Mouse (Mus musculus): ENCODE data around the gene Spaca4. TPM values are rescaled to one million over a fixed set of nuclear protein-coding genes. Genes with fewer than 3 reads are reported as not detected.

The Spaca4 gene
- polyA plus RNA-seq, 1 experiment from 2014 or later = not detected

DNA sequence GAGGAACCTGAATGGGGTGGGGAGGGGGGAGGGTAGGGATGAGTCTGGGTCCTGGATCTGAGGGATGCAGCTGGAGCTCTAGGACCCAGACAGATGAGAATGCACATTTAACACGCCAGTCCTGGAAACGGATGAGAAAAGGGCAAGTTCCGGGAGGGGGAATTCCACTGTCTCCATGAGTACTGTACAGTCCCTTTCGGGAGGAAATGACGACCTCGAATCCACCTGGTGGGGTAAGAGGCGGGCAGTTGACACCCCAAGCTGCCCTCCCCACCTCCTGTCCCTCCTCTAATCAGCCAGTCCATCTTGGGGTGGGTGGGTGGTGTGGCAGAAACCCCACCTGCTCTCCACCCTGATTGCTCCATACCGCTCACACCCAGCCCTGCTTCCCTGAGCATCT is 40.4 kb upstream of the Spaca4 start:
- Histone ChIP-seq H3K4me3 (replicated peaks; ENCODE audit: low read depth, low read length) (no peak overlapping the region), H3K36me3 (ENCODE audit: insufficient read depth, low read length) (no peaks in the 10 kb centered on the region), H3K27ac (no peak overlapping the region), H3K4me1 (replicated peaks; ENCODE audit: insufficient read depth, low read length) (no peaks in the 10 kb centered on the region; the same call in 1 of the 2 replicates), H3K27me3 (ENCODE audit: insufficient read depth, low read length) (no peaks in the 10 kb centered on the region), H3K9ac (ENCODE audit: low read depth, low read length) (no peak overlapping the region), H3K4me2 (ENCODE audit: low read length) (no peak overlapping the region), H3K9me3 (replicated peaks; ENCODE audit: low read length) (no peaks in the 10 kb centered on the region)
- ATAC-seq (replicated peaks; ENCODE audit: low FRiP score, low read depth) = 0 out of 2 replicates have a peak, but pooled peaks have one; percentile 36
- TF ChIP-seq CTCF (IDR thresholded peaks at IDR 0.05; ENCODE audit: low read depth) = no peak
- no peak for DNase-seq (ENCODE audit: low spot score)
- 51% methylated on average over 8 of the region's 8 CpGs for WGBS

DNA sequence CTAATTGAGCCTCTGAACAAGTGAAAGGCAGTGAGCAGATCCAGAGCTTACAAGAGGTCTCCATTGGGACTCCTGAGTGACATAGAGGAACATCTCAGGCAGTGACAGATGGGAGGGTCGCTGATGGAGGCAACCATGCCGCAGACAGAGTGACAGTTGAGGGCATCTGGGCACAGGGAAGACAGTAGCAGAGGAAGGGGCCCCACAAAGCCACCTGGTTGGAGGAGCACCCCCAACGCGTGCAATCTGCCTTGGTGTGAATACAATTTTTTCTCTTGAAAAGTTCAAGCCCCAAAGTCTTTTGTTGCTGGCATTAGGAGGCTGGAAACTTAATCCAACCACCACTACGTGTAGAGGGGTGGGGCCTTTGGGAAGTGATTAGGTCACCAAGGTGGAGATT is 34.5 kb upstream of the Spaca4 start:
- ATAC-seq (replicated peaks; ENCODE audit: low FRiP score, low read depth) (no peak), DNase-seq (ENCODE audit: low spot score) (no peak)
- Histone ChIP-seq H3K36me3 (ENCODE audit: insufficient read depth, low read length) (no peaks in the 10 kb centered on the region), H3K4me3 (replicated peaks; ENCODE audit: low read depth, low read length) (no peak overlapping the region), H3K9me3 (replicated peaks; ENCODE audit: low read length) (no peaks in the 10 kb centered on the region), H3K9ac (ENCODE audit: low read depth, low read length) (no peak overlapping the region), H3K27ac (no peak overlapping the region), H3K4me1 (replicated peaks; ENCODE audit: insufficient read depth, low read length) (peaks cover 5% of the 10 kb centered on the region; the same call in 1 of the 2 replicates), H3K4me2 (ENCODE audit: low read length) (no peak overlapping the region), H3K27me3 (ENCODE audit: insufficient read depth, low read length) (no peaks in the 10 kb centered on the region)
- TF ChIP-seq CTCF (IDR thresholded peaks at IDR 0.05; ENCODE audit: low read depth) = no peak
- 64% methylated on average over 5 of the region's 5 CpGs for WGBS

DNA sequence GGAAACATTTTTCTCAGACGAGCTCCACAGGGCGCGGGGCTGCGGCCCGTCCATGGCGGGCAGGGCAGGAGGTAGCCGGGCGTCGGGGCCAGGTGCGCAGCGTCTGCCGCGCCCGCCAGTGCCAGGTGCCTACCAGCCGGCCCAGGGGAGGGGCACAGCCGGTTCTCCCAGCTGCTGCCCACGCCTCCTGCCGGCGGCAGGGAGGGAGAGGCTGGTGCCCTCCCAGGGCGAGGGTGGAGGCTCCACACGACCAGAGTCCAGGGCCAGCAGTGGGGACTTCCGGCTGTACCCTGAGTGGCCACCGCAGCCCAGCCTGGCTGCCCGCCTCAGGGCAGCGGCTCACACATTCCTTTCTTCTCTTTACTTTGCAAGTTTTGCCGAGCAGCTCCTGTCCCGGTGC is 33.8 kb upstream of the Spaca4 start:
- 6% methylated on average over 24 of the region's 27 CpGs for WGBS
- Histone ChIP-seq H3K27me3 (ENCODE audit: insufficient read depth, low read length) (no peaks in the 10 kb centered on the region), H3K4me1 (replicated peaks; ENCODE audit: insufficient read depth, low read length) (peaks cover 5% of the 10 kb centered on the region; the same call in 1 of the 2 replicates), H3K27ac (no peak overlapping the region), H3K4me3 (replicated peaks; ENCODE audit: low read depth, low read length) (peak overlapping the region; percentile 11; the same call in 1 of the 2 replicates), H3K9me3 (replicated peaks; ENCODE audit: low read length) (no peaks in the 10 kb centered on the region), H3K9ac (ENCODE audit: low read depth, low read length) (0 out of 2 replicates have a peak overlapping the region, but pooled peaks have one; percentile 14), H3K4me2 (ENCODE audit: low read length) (peak overlapping the region; percentile 51), H3K36me3 (ENCODE audit: insufficient read depth, low read length) (no peaks in the 10 kb centered on the region)
- DNase-seq (ENCODE audit: low spot score) = peak; percentile 40
- ATAC-seq (replicated peaks; ENCODE audit: low FRiP score, low read depth) = peak; percentile 90
- TF ChIP-seq CTCF (IDR thresholded peaks at IDR 0.05; ENCODE audit: low read depth) = peak; percentile 50; the same call in 1 of the 2 replicates

DNA sequence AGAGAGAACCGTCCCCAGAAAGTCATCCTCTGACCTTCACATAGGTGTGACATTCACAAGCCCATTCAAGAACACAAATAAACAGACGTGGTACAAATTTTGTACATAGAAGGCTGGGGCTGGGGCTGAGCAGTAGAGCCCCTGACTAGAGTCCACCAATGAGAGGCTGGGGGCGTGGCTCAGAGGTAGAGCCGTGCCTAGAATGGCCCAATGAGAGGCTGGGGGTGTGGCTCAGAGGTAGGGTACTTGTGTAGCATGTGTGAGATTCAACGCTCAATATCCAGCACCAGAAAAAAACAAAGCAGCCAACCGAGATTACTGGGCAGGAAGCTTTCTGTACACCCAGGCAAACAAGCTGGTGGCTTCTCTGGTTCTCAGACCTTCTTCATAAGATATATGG is 30.1 kb upstream of the Spaca4 start:
- Histone ChIP-seq H3K36me3 (ENCODE audit: insufficient read depth, low read length) (no peaks in the 10 kb centered on the region), H3K4me3 (replicated peaks; ENCODE audit: low read depth, low read length) (no peak overlapping the region), H3K27me3 (ENCODE audit: insufficient read depth, low read length) (no peaks in the 10 kb centered on the region), H3K9me3 (replicated peaks; ENCODE audit: low read length) (no peaks in the 10 kb centered on the region), H3K4me2 (ENCODE audit: low read length) (no peak overlapping the region), H3K4me1 (replicated peaks; ENCODE audit: insufficient read depth, low read length) (peaks cover 5% of the 10 kb centered on the region; the same call in 1 of the 2 replicates), H3K27ac (no peak overlapping the region), H3K9ac (ENCODE audit: low read depth, low read length) (no peak overlapping the region)
- no peak for DNase-seq (ENCODE audit: low spot score)
- TF ChIP-seq CTCF (IDR thresholded peaks at IDR 0.05; ENCODE audit: low read depth) = no peak
- WGBS = 54% methylated on average over 6 of the region's 6 CpGs
- no peak for ATAC-seq (replicated peaks; ENCODE audit: low FRiP score, low read depth)

DNA sequence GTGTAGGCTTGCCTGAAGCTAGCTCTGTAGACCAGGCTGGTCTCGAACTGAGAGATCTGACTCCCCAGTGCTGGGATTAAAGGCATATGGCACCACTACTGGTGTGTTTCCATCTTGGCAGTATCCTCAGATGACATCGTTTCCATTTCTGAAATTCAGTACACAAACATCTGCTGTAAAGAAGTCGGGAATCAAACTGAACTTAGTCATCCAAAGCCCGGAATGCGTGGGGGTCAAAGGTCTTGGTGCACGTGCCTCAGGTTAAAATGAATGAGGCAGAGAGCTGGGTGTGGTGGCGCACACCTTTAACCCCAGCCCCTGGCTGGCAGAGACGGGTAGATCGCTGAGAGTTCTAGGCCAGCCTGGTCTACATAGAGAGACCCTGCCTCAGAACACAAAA is 24.5 kb upstream of the Spaca4 start:
- H3K9ac ChIP-seq (ENCODE audit: low read depth, low read length) = no peak overlapping the region
- no peaks in the 10 kb centered on the region for H3K4me1 ChIP-seq (replicated peaks; ENCODE audit: insufficient read depth, low read length)
- no peaks in the 10 kb centered on the region for H3K36me3 ChIP-seq (ENCODE audit: insufficient read depth, low read length)
- no peak overlapping the region for H3K4me2 ChIP-seq (ENCODE audit: low read length)
- DNase-seq (ENCODE audit: low spot score) (no peak), ATAC-seq (replicated peaks; ENCODE audit: low FRiP score, low read depth) (no peak)
- H3K27ac ChIP-seq = no peak overlapping the region
- H3K27me3 ChIP-seq (ENCODE audit: insufficient read depth, low read length) = no peaks in the 10 kb centered on the region
- WGBS = 52% methylated on average over 9 of the region's 9 CpGs
- TF ChIP-seq CTCF (IDR thresholded peaks at IDR 0.05; ENCODE audit: low read depth) = no peak
- H3K4me3 ChIP-seq (replicated peaks; ENCODE audit: low read depth, low read length) = no peak overlapping the region
- no peaks in the 10 kb centered on the region for H3K9me3 ChIP-seq (replicated peaks; ENCODE audit: low read length)

DNA sequence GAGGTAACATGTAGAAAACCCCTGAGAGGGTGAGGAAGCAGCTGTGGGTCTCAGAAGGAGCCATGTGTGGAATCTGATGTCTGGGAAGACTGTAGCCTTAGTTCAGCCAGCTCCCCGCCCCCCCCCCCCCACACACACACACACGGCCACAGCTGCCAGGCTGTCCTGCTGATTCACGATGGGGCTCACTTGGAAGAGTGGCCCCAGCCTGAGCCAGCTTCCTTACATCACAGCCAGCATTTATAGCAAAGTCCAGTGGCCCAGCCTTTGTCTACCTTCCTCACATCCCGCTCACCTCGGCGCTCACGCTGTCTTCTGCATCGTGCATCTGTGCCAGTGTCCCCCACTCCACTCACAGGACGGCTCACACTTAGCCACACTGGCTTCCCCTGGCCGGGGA is 23.8 kb upstream of the Spaca4 start:
- no peak overlapping the region for H3K4me2 ChIP-seq (ENCODE audit: low read length)
- ATAC-seq (replicated peaks; ENCODE audit: low FRiP score, low read depth) = no peak
- 29% methylated on average over 8 of the region's 10 CpGs for WGBS

DNA sequence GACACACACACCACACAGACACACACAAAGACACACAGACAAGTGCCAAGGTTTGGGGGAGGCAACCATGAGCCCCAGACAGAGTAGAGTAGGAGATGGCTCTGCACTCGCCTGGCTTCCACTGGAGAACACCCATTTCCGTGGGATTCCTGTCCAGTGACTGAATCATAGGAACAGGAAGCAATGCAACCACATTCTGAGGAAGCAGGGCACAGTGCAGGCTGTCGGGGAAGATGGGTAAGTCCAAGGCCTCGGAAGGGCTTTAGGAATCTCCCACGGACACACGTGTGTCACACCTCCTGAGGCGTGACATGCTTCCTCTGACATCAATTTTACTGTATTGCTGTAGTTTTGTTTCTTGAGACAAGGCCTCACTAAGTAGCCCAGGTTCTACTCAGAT is 22.5 kb upstream of the Spaca4 start:
- Histone ChIP-seq H3K4me1 (replicated peaks; ENCODE audit: insufficient read depth, low read length) (no peaks in the 10 kb centered on the region), H3K36me3 (ENCODE audit: insufficient read depth, low read length) (no peaks in the 10 kb centered on the region), H3K4me2 (ENCODE audit: low read length) (no peak overlapping the region), H3K27me3 (ENCODE audit: insufficient read depth, low read length) (no peaks in the 10 kb centered on the region), H3K4me3 (replicated peaks; ENCODE audit: low read depth, low read length) (no peak overlapping the region), H3K9ac (ENCODE audit: low read depth, low read length) (no peak overlapping the region), H3K27ac (no peak overlapping the region), H3K9me3 (replicated peaks; ENCODE audit: low read length) (no peaks in the 10 kb centered on the region)
- ATAC-seq (replicated peaks; ENCODE audit: low FRiP score, low read depth) (no peak), DNase-seq (ENCODE audit: low spot score) (no peak)
- TF ChIP-seq CTCF (IDR thresholded peaks at IDR 0.05; ENCODE audit: low read depth) = no peak
- WGBS = 59% methylated on average over 7 of the region's 7 CpGs

More for the DNA sequence above, 23.8 kb upstream of the Spaca4 start:
- Histone ChIP-seq H3K27me3 (ENCODE audit: insufficient read depth, low read length) (no peaks in the 10 kb centered on the region), H3K4me1 (replicated peaks; ENCODE audit: insufficient read depth, low read length) (no peaks in the 10 kb centered on the region), H3K27ac (0 out of 2 replicates have a peak overlapping the region, but pooled peaks have one; percentile 13), H3K36me3 (ENCODE audit: insufficient read depth, low read length) (no peaks in the 10 kb centered on the region), H3K4me3 (replicated peaks; ENCODE audit: low read depth, low read length) (no peak overlapping the region), H3K9me3 (replicated peaks; ENCODE audit: low read length) (no peaks in the 10 kb centered on the region), H3K9ac (ENCODE audit: low read depth, low read length) (no peak overlapping the region)
- no peak for TF ChIP-seq CTCF (IDR thresholded peaks at IDR 0.05; ENCODE audit: low read depth)
- no peak for DNase-seq (ENCODE audit: low spot score)

Measured in kidney, postnatal 0 days (tissue).